Mouse (Mus musculus) embryonic fibroblast, embryonic 13.5 days (primary cell): ENCODE measurements around the gene Fam69a.

ENCODE experiments used
- CTCF ChIP-seq: IDR thresholded peaks from 2 replicates; pipeline ENCODE4 v1.5.1; 2011; ENCODE audit warnings: mild to moderate bottlenecking, control low read depth, low read length, moderate library complexity, borderline replicate concordance; ENCODE audit not compliant: insufficient read depth
- POLR2A ChIP-seq: IDR thresholded peaks from 2 replicates; pipeline ENCODE4 v1.6.1; 2011; ENCODE audit warnings: low read depth, mild to moderate bottlenecking, control low read depth, low read length, moderate library complexity

DNA sequence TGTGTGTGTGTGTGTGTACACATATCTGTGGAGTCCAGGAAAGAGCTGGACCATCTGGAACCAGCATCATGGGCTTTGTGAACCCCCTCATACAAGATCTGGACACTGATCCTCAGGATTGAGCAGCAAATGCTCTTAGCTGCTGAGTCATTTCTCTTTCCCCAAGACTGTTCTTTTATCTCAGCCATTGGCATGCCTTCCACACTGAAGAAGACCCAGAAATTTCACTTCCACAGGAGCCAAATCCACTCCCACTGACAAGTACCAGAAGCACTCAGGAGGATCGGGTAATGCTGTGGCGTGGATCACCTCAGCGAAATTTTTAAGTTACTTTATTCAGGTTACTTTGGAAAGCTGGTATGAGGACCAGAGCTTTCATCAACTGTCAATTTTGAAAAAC, 18.8 kb downstream of the Fam69a start:
- TF ChIP-seq POLR2A, result no peak
- TF ChIP-seq CTCF, result no peak
